Mouse (Mus musculus) hindlimb bud, embryonic 11.5 days (tissue): ENCODE data around the gene Nubp2.
A peak's percentile ranks its signal among the peaks of the same experiment; 100 is the strongest.

ENCODE experiments used
- DNase-seq: peaks from one replicate; pipeline ENCODE4 v3.0.0-alpha.2; 2012; ENCODE audit warnings: low read depth, low spot score; ENCODE audit errors: extremely low spot score

Nubp2 gene

DNA sequence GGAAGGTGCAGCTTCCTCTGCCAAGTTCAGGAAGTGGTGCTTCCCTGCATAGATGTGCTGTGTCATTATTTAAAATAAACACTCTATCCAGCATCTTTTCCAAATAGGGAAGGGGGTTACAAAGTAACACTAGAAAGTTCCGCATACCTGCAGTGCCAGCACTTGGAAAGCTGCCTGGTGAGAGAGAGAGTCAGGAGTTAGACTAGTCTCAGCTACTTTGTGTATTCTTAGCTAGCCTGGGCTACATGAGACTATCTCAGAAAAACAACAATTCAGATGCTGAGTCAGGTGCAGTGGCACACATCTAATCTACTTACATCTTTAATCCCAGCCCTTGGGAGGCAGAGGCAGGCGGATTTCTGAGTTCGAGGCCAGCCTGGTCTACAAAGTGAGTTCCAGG is 24.4 kb downstream of the Nubp2 start:
- no peak for DNase-seq

- DNase-seq: no peak
Observed at GRCm38 (mm10) chr17:24860076-24860475, 26.1 kb downstream of the Nubp2 start.

DNA sequence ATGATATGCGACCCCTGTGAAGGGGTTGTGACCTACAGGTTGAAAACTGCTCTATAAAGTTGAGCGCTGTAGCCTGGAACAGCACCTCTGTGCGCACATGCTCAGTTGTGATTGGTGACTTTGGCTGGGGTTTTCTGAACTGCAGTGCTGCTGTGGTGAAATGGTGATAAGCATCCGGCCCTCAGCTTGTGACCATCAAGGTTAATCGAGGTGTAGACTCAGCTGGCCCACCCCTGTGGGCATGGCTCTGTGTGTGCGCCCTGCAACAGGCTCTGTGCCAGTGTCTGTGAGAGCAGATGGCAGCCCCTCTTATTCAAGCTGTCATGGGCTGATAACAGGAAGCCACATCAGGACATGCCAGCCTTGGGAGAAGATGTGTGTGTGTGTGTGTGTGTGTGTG is 27.2 kb downstream of the Nubp2 start:
- DNase-seq: no peak

GRCm38 (mm10) chr17:24857831-24858470 is 28.2 kb downstream of the Nubp2 start:
- no peak for DNase-seq

GRCm38 (mm10) chr17:24856589-24856988 is 29.6 kb downstream of the Nubp2 start:
- DNase-seq: no peak

DNA sequence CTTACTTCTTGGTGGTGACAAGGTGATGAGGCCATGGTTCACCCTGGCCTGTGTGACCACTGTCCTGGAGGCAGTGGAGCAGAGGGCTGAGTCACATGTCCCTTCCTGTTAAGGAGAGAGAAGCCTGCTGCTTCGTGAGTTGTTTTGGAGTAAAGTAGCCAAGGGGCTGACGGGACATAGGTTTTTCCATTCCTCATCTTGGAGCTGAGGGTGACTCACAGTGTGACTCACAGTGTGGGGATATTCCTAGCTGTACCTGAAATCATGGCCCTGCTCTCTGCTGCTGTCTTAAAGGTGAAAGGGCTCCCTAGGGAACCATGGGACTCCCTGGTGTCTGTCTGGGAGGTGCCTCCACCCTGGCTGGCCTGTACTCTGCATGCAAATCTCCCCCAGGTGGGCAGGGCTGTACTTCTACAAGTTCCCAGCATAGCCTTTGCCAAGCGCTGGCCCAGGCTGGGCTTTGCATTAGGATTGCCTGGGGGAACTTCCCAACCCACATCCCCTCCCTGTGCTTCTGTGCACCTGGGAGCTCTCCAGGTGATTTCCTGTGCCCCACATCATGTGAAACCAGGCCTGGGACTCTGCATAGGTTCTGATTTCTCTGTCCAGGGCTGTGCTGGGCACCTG is 30.2 kb downstream of the Nubp2 start:
- no peak for DNase-seq

DNA sequence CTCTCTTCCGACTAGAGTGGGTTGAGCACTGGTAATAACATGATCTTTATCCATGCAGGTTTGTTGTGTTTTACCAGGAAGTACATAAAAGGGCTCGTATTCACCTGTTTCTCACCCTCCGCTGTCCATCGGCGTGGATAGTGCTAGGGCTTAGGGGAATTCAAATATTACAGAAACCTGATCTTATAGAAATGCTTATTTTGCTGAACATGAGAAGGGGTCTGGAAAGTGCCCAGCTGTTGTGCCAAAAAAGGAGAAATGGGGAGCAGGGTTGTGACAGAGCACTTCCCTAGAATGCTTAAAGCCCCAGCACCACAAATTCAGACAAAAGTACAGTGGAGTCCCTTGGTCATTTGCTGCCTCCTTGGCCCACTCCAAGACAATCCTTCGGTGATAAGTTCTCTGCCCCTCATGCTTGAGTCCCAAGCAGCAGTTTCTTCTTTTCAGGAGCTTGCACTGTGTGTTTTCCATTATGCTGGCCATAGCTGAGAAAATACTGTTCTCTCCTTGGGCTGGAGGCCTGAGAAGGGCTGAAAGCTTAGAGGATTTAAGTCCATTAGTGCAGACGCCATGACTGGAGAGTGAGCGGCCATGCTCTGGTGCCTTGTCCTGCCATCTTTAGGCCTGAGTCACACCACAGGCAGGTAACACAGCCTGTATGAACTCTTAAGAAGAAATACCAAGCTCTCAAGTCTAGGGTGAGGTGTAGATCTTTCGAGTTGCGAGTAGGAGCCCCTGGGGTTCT is 34.6 kb downstream of the Nubp2 start:
- no peak for DNase-seq

DNA sequence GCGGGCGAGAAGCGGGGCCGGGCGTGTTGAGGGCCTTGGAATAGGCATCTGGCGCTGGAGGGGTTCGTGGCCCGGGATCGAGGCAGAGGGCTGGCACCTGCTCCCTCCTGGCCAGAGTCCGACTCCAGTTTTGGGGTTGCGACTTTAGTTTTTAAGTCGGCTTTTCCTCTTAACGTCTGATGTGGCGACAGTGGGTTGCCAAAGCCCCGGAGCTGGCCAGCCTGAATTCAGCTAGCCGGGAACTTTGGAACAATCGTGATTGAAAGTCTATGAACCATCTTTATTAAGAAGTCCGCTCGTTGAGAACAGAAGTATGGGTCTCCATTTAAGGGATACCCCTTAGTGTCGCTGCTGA is 35.4 kb downstream of the Nubp2 start:
- no peak for DNase-seq

- peak; percentile 94 for DNase-seq
Observed at GRCm38 (mm10) chr17:24850065-24850772, 35.9 kb downstream of the Nubp2 start, which contains the start of gene Fahd1. Gene Fahd1, minus strand, starts transcription at chr17:24850364.

DNA sequence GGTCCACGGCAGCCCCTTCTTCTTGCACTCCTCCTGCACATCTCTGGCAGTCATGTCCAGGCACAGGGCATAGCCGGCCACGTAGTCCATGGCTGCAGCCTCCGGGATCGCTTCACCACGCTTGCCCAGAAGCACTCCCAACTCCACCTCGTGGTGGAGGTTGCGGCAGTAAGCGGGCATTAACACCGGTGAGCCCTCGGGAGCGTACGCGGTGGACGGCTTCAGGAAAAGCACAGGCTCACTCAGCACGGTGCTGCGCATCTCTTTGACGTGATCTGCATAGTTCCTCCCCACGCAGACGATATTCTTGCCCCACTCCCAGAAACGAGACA is 36.5 kb downstream of the Nubp2 start:
- DNase-seq: no peak

DNA sequence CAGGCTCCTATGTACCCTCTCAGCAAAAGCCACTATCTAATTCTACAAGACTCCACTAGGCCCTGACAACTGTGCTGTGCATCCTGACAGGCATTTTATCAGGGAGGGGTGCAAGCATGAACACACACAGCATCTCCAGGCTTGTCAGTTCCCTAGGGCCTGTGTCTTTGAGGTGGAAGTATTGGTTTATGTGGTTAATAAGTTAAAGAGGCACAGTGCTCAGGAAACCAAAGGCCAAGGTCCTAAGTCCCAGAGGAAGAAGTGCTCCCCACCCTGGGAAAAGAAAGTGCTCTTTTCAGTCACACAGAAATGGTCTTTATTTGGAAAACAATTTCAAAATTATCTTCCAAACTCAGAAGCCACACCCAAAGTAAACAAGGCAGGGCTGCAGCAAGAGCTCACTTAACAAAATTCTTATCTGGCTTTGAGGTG is 37.5 kb downstream of the Nubp2 start:
- no peak for DNase-seq

- no peak for DNase-seq
Observed at GRCm38 (mm10) chr17:24847386-24847785, 38.8 kb downstream of the Nubp2 start.

- DNase-seq: no peak
Observed at GRCm38 (mm10) chr17:24844525-24844924, 41.6 kb downstream of the Nubp2 start.

DNA sequence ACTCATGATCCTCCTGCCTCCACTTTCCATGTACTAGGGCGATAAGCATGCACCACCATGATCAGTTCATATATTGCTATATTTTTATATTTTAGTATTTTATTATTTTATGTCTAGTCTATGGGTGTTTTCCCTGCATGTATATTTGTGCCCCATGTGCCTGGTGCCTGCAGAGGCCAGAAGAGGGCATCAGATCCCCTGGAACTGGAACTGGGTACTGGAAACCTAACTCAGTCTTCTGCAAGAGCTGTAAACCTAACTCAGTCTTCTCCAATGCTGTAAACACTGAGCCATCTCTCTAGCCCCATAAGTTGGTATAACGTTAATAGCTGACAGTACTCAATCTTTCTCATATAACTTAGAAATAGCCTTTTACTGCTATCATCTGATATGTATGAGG is 43.5 kb downstream of the Nubp2 start:
- DNase-seq: no peak

DNA sequence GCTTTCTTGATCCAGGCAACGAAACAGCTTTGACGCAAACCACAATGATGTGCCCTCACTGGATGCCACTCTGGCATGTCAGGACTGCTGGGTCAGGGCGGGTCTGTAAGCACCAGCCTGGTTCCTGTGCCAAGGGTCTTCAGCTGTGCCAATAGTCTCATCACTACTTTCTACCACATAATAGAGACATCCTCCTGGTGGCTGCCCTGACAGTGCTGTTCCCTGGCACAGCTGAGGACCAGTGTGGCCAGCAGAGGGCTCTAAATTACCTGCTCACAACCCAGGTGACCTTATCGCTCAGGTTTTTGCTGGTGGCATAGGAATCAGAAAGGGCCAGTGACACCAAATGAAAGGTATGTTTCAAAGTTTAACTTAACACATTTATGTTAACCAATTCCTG is 45.0 kb downstream of the Nubp2 start:
- no peak for DNase-seq

GRCm38 (mm10) chr17:24840341-24840740 is 45.8 kb downstream of the Nubp2 start:
- DNase-seq: no peak

DNA sequence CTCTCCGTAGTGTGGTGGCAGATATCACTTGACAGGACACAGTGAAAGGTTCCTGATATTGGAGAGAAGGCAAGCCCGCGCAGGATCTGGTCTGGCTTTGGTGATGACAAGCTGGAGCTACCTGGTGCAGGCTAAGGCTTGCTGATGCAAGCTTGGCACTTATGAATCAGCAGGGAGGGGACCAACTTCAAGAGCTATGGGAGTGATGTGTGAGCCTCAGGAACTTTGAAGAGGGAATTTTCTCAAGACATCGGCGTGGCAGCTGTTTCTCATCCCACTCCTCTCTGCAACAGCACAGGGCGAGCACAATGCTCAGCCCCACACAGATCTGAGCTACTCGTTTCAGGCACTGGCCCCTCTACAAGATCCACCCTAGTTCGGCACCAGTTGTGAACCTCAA is 46.3 kb downstream of the Nubp2 start, which contains the start of gene Hagh:
Gene Hagh (plus strand): TSS at position 302 of the 400 bp plus-strand sequence.
- no peak for DNase-seq
